Mouse (Mus musculus): ENCODE data around the gene Mrpl17. TPM values are rescaled to one million over a fixed set of nuclear protein-coding genes. Genes with fewer than 3 reads are reported as not detected.

The Mrpl17 gene
- polyA plus RNA-seq, 1 experiment from 2014 or later = 251 TPM

DNA sequence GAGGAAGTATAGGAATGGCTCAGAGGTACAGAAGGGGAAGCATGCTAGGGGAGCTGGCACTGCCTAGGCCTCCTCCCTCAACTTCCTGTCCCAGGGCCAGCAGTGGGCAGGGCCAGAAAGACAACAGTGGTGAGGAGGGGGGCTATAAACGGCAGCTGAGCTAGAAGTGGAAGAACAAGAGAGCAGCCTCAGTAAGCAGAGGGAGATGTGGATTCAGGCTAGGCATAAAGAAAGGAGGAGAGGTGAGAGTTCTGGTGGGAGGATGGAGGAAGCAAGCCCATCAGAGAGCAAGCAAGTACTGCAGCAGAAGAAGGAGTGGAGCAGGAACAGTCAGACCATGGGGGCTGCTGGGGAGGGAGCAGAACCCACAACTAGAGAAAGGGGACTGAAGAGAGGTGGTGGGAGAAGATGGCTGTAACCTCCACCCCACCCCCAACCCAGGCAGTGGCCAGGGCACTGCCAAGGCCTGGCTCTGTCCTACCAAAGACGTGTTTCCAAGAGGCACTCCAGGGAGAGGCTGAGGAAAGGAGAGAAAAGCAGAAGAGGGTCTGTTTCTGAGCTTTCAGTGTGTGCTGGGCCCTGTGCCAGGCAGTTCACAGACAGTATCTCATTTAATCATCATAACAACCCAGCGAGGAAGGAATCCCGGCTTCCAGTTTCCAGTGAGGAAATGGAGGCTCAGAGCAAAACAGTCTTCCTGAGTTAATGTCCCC lies 32.2 kb downstream of the Mrpl17 start:
- no peaks in the 10 kb centered on the region for H3K9me3 ChIP-seq (replicated peaks)
- H3K4me2 ChIP-seq (replicated peaks) = peak overlapping the region; percentile 37
- ATAC-seq (ENCODE audit: low FRiP score) = peak; percentile 59
- 0 out of 2 replicates have a peak overlapping the region, but pooled peaks have one; percentile 14 for H3K4me3 ChIP-seq
- H3K27ac ChIP-seq = peak overlapping the region; percentile 82
- H3K27me3 ChIP-seq = no peaks in the 10 kb centered on the region
- H3K36me3 ChIP-seq = peaks cover 51% of the 10 kb centered on the region
- peak overlapping the region; percentile 41 for H3K9ac ChIP-seq
- 40% methylated on average over 4 of the region's 4 CpGs for WGBS
- H3K4me1 ChIP-seq = peaks cover 53% of the 10 kb centered on the region

DNA sequence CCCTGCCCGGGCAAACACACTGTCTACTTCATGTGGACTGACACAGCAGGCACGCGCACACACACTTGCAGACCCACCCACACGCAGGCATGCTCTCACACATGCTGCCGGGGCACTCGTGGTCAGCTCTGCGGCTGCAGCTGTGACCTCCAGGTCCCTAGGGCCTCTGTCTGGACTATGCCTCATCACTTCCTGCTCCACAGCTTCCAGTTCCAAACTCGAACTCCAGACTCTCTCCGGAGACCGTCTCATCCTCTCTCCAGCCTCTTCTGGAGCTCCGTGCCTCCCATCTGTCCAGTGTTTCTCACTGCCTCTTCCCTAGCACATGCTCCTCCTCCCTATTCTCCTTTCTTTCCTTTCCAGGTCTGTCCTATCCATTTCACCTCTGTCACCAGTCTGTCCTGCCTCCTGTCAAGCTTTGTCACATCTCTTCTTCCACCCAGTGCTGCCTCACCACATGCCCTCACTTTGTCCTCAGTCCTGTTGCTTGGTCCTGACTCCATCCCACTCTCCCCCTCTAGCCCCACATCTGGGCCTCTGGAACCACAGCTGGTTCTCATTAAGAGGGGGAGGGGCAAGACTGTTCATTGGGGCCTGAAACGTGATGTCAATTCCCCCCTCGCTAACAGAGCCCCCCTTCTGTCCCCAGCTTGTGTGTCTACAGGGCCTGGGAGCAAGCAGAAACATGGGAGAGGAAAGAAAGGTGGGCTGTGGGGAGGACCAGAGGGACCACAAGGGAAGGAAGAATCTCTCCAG lies 32.9 kb downstream of the Mrpl17 start:
- WGBS = 52% methylated on average over 13 of the region's 13 CpGs
- ATAC-seq (ENCODE audit: low FRiP score) = peak; percentile 47
- Histone ChIP-seq H3K4me1 (peaks cover 46% of the 10 kb centered on the region), H3K9ac (peak overlapping the region; percentile 41; the same call in 1 of the 2 replicates), H3K4me2 (replicated peaks) (peak overlapping the region; percentile 37), H3K36me3 (peaks cover 51% of the 10 kb centered on the region), H3K27ac (peak overlapping the region; percentile 82), H3K4me3 (peak overlapping the region; percentile 14; the same call in 1 of the 2 replicates), H3K27me3 (no peaks in the 10 kb centered on the region), H3K9me3 (replicated peaks) (no peaks in the 10 kb centered on the region)

DNA sequence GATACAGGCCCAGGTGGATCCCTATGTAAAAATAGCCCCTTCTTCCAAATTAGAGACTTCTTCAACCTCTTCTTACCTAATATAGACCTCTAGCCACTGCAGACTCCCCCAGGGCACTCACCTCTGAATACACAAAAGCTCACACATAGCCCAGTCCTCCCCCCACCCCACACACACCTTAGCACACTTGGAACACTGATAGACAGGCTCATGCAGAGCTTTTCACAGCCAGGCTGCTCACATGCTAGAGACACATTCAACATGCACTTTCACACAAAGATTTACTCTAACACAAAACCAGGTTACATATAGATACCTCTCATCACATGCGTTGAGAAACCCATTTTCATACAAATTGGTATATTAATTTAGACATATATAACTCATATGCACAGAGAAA lies 33.6 kb downstream of the Mrpl17 start:
- H3K4me3 ChIP-seq = no peak overlapping the region
- H3K4me2 ChIP-seq (replicated peaks) = peak overlapping the region; percentile 37
- H3K9me3 ChIP-seq (replicated peaks) = no peaks in the 10 kb centered on the region
- H3K27ac ChIP-seq = no peak overlapping the region
- 95% methylated on average over 1 of the region's 1 CpGs for WGBS
- ATAC-seq (ENCODE audit: low FRiP score) = no peak
- no peaks in the 10 kb centered on the region for H3K27me3 ChIP-seq
- H3K9ac ChIP-seq = no peak overlapping the region
- H3K4me1 ChIP-seq = peaks cover 44% of the 10 kb centered on the region
- H3K36me3 ChIP-seq = peaks cover 51% of the 10 kb centered on the region

DNA sequence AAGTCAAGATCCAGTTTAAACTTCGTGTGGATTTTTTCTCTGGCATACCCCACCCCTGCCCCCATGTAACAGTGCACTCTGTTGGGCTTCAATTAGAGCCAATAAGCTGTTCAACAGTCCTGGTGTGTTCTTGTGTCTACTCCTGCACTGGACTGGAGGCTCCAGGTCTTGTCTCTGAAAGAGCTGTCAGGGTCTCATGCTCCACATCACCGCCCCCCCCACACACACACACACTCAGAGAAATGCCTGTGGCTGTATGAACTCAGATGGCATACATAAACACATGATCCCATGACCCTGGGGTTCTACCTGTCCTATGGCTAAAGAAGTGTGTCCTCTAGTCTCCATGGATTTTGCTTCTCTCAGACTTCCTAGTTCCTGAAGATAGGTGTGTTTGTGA lies 34.9 kb downstream of the Mrpl17 start:
- 88% methylated on average over 2 of the region's 2 CpGs for WGBS
- Histone ChIP-seq H3K9me3 (replicated peaks) (no peaks in the 10 kb centered on the region), H3K27ac (no peak overlapping the region), H3K36me3 (peaks cover 51% of the 10 kb centered on the region), H3K27me3 (no peaks in the 10 kb centered on the region), H3K9ac (no peak overlapping the region), H3K4me3 (no peak overlapping the region), H3K4me2 (replicated peaks) (no peak overlapping the region), H3K4me1 (peaks cover 50% of the 10 kb centered on the region)
- no peak for ATAC-seq (ENCODE audit: low FRiP score)

DNA sequence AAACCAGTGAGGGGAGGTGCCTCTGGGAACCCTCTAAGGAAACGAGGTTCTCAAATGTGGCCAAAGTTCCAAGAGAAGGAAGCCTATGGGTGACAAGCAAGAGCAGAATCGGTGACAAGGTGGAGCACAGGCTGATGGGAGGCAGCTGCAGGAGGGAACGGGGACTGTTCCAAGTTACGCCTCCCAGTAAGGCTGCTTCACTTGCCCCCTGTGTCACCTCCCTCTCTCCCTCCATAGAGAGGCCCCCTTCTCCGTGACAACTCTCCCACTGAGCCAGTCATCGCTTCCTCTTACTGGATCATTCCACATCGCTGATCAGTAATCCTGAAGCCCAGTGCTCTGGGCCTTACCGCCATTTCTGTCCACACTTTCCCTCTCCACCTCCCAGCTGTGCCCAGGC lies 36.2 kb downstream of the Mrpl17 start:
- Histone ChIP-seq H3K27me3 (no peaks in the 10 kb centered on the region), H3K4me3 (no peak overlapping the region), H3K9ac (no peak overlapping the region), H3K4me2 (replicated peaks) (no peak overlapping the region), H3K9me3 (replicated peaks) (no peaks in the 10 kb centered on the region), H3K4me1 (peaks cover 55% of the 10 kb centered on the region), H3K36me3 (peaks cover 52% of the 10 kb centered on the region), H3K27ac (no peak overlapping the region; the same call in 1 of the 2 replicates)
- WGBS = 45% methylated on average over 8 of the region's 8 CpGs
- ATAC-seq (ENCODE audit: low FRiP score) = peak; percentile 11; the same call in 1 of the 2 replicates

DNA sequence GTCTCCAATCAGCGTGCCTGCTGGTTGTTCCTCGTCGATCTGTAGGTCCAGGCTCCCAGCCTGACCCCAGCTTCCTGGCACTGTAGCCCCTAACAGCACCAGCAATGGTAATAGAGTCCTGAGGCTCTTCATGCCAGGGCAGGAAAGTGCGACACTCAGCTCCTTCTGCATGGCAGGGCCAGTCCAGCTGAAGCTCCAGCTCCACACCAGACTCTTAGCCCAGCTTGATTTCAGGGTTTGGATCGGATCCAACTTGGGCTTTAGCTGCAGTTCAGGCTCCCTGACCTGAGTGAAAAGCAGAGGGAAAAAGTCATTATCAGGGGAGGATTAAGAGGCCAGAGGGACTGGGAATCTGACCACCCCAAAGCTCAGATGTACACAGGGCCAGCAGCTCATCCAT lies 37.9 kb downstream of the Mrpl17 start:
- peaks cover 43% of the 10 kb centered on the region for H3K36me3 ChIP-seq
- H3K4me1 ChIP-seq = peaks cover 52% of the 10 kb centered on the region
- H3K4me2 ChIP-seq (replicated peaks) = no peak overlapping the region
- 86% methylated on average over 5 of the region's 5 CpGs for WGBS
- ATAC-seq (ENCODE audit: low FRiP score) = no peak
- H3K27me3 ChIP-seq = no peaks in the 10 kb centered on the region
- no peak overlapping the region for H3K27ac ChIP-seq
- no peaks in the 10 kb centered on the region for H3K9me3 ChIP-seq (replicated peaks)
- H3K4me3 ChIP-seq = no peak overlapping the region
- no peak overlapping the region for H3K9ac ChIP-seq

DNA sequence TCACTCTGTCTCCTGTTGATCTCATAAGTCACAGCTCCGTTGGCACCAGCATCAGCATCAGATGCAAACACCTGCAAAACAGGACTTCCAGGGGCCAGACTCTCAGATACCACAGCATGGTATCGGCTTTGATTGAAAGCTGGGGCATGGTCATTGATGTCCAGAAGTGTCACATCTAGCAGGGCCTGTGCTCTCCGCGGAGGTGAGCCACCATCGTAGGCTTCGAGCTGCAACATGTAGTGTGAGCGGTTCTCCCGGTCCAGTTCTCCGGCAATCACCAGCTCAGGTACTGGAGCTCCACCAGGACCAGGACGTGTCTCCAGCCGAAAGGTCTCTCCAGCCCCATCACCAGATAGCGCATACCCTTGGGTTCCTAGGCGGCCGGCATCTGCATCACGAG lies 38.6 kb downstream of the Mrpl17 start:
- Histone ChIP-seq H3K9ac (no peak overlapping the region), H3K27me3 (no peaks in the 10 kb centered on the region), H3K4me3 (no peak overlapping the region), H3K27ac (no peak overlapping the region), H3K9me3 (replicated peaks) (no peaks in the 10 kb centered on the region), H3K36me3 (peaks cover 50% of the 10 kb centered on the region), H3K4me1 (peaks cover 53% of the 10 kb centered on the region), H3K4me2 (replicated peaks) (no peak overlapping the region)
- WGBS = 97% methylated on average over 15 of the region's 15 CpGs
- no peak for ATAC-seq (ENCODE audit: low FRiP score)

DNA sequence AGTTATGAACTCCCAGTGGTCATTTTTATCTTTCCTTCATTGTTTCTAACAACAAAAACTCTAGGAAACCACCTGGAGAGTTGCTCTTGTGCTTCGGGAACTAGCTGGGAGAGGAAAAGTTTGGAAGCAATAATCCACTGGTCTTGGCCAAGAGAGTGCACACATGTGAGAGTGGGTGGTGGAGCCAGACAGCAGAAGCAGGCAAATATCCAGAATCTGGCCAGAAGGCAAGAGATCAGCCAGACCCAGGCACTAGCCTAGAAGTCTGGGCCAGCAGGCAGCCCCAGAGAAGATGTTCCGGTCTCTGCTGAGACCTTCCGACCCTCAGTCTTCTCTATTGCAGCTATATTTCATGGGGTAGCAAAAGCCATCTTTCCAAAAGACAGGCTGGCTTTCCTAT lies 40.9 kb downstream of the Mrpl17 start:
- Histone ChIP-seq H3K9ac (no peak overlapping the region), H3K9me3 (replicated peaks) (no peaks in the 10 kb centered on the region), H3K4me1 (peaks cover 40% of the 10 kb centered on the region), H3K4me2 (replicated peaks) (no peak overlapping the region), H3K4me3 (no peak overlapping the region), H3K36me3 (peaks cover 60% of the 10 kb centered on the region), H3K27me3 (peaks cover 5% of the 10 kb centered on the region), H3K27ac (no peak overlapping the region)
- no peak for ATAC-seq (ENCODE audit: low FRiP score)
- WGBS = 95% methylated on average over 3 of the region's 3 CpGs

DNA sequence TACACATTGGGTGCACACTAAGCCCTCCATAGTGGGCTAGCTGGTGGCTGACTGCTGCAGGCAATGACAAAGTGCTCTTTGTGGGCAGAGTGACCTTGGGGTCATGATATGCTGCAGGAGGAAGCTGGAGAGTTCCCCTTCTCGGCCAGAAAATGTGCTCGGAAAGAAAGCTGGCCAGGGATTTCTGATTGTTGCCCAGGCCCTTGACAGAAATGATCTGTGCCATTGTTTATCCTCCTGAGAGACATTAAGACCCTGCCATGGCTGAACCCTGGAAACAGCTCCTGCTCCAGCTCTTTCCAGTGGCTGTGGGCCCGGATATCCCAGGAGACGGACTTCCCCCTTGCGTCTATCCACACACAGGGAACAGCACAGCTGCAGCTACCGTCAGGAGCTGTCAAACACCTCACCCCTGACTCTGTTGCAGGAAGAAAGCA lies 43.2 kb downstream of the Mrpl17 start:
- Histone ChIP-seq H3K4me1 (peaks cover 32% of the 10 kb centered on the region), H3K9me3 (replicated peaks) (no peaks in the 10 kb centered on the region), H3K9ac (peak overlapping the region; percentile 27; the same call in 1 of the 2 replicates), H3K27me3 (peaks cover 27% of the 10 kb centered on the region), H3K4me2 (replicated peaks) (peak overlapping the region; percentile 29), H3K27ac (peak overlapping the region; percentile 72), H3K4me3 (no peak overlapping the region), H3K36me3 (peaks cover 76% of the 10 kb centered on the region)
- peak; percentile 36 for ATAC-seq (ENCODE audit: low FRiP score)
- WGBS = 7% methylated on average over 6 of the region's 6 CpGs

DNA sequence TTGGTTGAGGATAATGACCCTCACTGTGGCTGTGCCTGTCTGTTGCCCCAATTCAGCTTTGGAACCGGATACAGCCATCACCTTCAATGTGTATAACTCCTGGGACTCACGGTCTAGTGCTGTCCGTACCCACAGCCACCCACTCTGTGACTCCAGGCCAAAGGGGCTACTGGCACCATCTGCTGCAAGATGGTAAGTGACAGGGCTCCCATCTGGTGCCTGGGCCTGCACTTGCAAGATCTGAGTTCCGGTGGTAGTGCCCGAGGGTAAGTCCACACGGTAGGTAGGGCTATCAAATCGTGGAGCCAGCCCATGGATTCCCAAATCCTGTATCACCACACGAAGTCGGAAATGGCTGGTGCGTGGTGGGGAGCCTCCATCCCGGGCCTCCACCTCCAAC lies 46.6 kb downstream of the Mrpl17 start:
- Histone ChIP-seq H3K4me3 (no peak overlapping the region), H3K4me1 (peaks cover 23% of the 10 kb centered on the region), H3K27ac (no peak overlapping the region), H3K9ac (no peak overlapping the region), H3K36me3 (peaks cover 67% of the 10 kb centered on the region), H3K9me3 (replicated peaks) (no peaks in the 10 kb centered on the region), H3K27me3 (peaks cover 31% of the 10 kb centered on the region), H3K4me2 (replicated peaks) (no peak overlapping the region)
- 93% methylated on average over 11 of the region's 11 CpGs for WGBS
- no peak for ATAC-seq (ENCODE audit: low FRiP score)

DNA sequence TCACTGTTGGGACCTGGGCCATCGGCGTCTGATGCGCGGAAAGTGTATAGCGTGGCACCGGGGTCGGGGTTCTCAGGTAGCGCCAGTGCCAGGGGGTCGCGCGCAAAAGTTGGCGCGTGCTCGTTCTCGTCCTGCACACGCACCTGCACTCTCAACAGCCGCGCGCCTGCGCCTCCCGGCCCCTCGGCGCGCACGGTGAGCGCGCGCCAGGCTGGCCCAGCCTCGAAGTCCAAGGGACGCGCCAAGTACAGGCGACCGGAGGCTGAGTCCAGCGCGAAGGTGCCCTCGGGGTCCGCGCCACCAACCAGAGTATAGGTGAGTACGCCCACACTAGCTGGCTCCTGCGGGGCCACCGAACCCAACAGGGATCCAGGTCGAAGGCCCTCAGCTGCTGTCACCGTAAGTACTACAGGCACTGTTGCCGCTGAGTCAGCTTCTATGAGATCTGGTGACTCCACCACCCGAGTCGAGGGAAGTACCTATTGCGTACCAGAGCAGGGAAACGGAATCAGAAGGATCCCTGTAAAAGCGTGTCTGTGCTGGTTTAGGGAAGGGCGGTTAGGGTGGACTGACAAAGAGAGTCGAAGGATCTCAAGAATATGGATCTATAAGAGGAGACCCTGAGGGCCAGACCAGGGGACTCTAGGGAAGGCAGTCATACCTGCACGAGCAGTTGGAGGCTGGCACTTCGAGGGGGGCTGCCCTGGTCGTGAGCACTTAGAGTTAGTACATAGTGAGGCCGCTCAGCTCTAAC lies 48.2 kb downstream of the Mrpl17 start:
- peaks cover 31% of the 10 kb centered on the region for H3K27me3 ChIP-seq
- no peak for ATAC-seq (ENCODE audit: low FRiP score)
- H3K9me3 ChIP-seq (replicated peaks) = no peaks in the 10 kb centered on the region
- no peak overlapping the region for H3K9ac ChIP-seq
- H3K4me1 ChIP-seq = peaks cover 8% of the 10 kb centered on the region
- no peak overlapping the region for H3K4me2 ChIP-seq (replicated peaks)
- no peak overlapping the region for H3K4me3 ChIP-seq
- H3K27ac ChIP-seq = no peak overlapping the region
- WGBS = 24% methylated on average over 55 of the region's 55 CpGs
- peaks cover 77% of the 10 kb centered on the region for H3K36me3 ChIP-seq

Data from hindbrain, embryonic 12.5 days (tissue).